Mouse (Mus musculus): ENCODE results near the gene Syne4. TPM values are rescaled to one million over a fixed set of nuclear protein-coding genes. Genes with fewer than 3 reads are reported as not detected.

Syne4 gene
- polyA plus RNA-seq, 1 experiment, result 0.20 TPM

GRCm38 (mm10) chr7:30324300-30324944 is 9.8 kb downstream of the Syne4 start:
- peaks cover 5% of the 10 kb centered on the region for H3K27me3 ChIP-seq (ENCODE audit: control insufficient read depth, insufficient read depth, insufficient read length)
- no peak overlapping the region for H3K4me3 ChIP-seq (ENCODE audit: insufficient read depth, poor library complexity, severe bottlenecking)
- H3K36me3 ChIP-seq (ENCODE audit: control insufficient read depth, insufficient read depth), result no peaks in the 10 kb centered on the region
- TF ChIP-seq CEBPB (IDR thresholded peaks at IDR 0.05; ENCODE audit: low read depth) (no peak), FOSL1 (IDR thresholded peaks at IDR 0.05; ENCODE audit: insufficient read depth, low read length, poor library complexity, severe bottlenecking) (no peak)
- peaks cover 4% of the 10 kb centered on the region for H3K79me2 ChIP-seq (ENCODE audit: control insufficient read depth, insufficient read depth)
- no peaks in the 10 kb centered on the region for H3K79me3 ChIP-seq (ENCODE audit: low read depth)
- no peak overlapping the region for H3ac ChIP-seq (ENCODE audit: control insufficient read depth, insufficient read length, low read depth)

DNA sequence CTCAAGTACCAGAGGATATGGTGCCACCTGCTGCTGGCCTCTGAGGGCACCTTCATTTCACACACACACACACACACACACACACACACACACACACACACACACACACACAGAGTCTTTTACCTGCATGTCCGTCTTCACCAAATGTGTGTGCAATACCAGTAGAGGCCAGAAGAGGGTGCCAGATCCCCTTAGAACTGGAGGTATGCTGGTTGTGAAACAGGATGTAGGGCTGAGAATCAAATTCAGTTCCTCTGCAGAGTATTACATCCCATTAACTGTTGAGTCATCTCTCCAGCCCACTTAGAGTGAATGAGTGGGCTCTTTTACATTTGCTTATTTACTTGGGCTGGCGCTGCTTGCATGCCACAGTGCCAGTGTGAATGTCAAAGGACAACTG is 10.8 kb downstream of the Syne4 start:
- TF ChIP-seq FOSL1 (IDR thresholded peaks at IDR 0.05; ENCODE audit: insufficient read depth, low read length, poor library complexity, severe bottlenecking) (no peak), CTCF (IDR thresholded peaks at IDR 0.05; ENCODE audit: control insufficient read depth, insufficient read depth, insufficient read length) (no peak)
- H3ac ChIP-seq (ENCODE audit: control insufficient read depth, insufficient read length, low read depth), result no peak overlapping the region
- H3K36me3 ChIP-seq (ENCODE audit: control insufficient read depth, insufficient read depth), result no peaks in the 10 kb centered on the region
- peaks cover 5% of the 10 kb centered on the region for H3K27me3 ChIP-seq (ENCODE audit: control insufficient read depth, insufficient read depth, insufficient read length)
- peaks cover 4% of the 10 kb centered on the region for H3K79me2 ChIP-seq (ENCODE audit: control insufficient read depth, insufficient read depth)
- no peaks in the 10 kb centered on the region for H3K79me3 ChIP-seq (ENCODE audit: low read depth)
- no peak overlapping the region for H3K4me3 ChIP-seq (ENCODE audit: insufficient read depth, poor library complexity, severe bottlenecking)

- Histone ChIP-seq H3K27me3 (ENCODE audit: control insufficient read depth, insufficient read depth, insufficient read length) (peaks cover 5% of the 10 kb centered on the region), H3K36me3 (ENCODE audit: control insufficient read depth, insufficient read depth) (no peaks in the 10 kb centered on the region), H3K79me2 (ENCODE audit: control insufficient read depth, insufficient read depth) (peaks cover 4% of the 10 kb centered on the region), H3K79me3 (ENCODE audit: low read depth) (no peaks in the 10 kb centered on the region), H3K4me3 (ENCODE audit: insufficient read depth, poor library complexity, severe bottlenecking) (no peak overlapping the region), H3ac (ENCODE audit: control insufficient read depth, insufficient read length, low read depth) (no peak overlapping the region)
- TF ChIP-seq MAX (IDR thresholded peaks at IDR 0.05), result no peak
These were observed 11.8 kb downstream of the Syne4 start for GRCm38 (mm10) chr7:30326427-30326826.

- no peaks in the 10 kb centered on the region for H3K36me3 ChIP-seq (ENCODE audit: control insufficient read depth, insufficient read depth)
- H3K79me3 ChIP-seq (ENCODE audit: low read depth), result no peaks in the 10 kb centered on the region
- H3ac ChIP-seq (ENCODE audit: control insufficient read depth, insufficient read length, low read depth), result no peak overlapping the region
- H3K79me2 ChIP-seq (ENCODE audit: control insufficient read depth, insufficient read depth), result no peaks in the 10 kb centered on the region
- H3K27me3 ChIP-seq (ENCODE audit: control insufficient read depth, insufficient read depth, insufficient read length), result peaks cover 5% of the 10 kb centered on the region
- H3K4me3 ChIP-seq (ENCODE audit: insufficient read depth, poor library complexity, severe bottlenecking), result no peak overlapping the region
- no peak for TF ChIP-seq CEBPB (IDR thresholded peaks at IDR 0.05; ENCODE audit: low read depth)
- TF ChIP-seq USF1 (IDR thresholded peaks at IDR 0.05; ENCODE audit: low read depth), result no peak
- no peak for TF ChIP-seq CTCF (IDR thresholded peaks at IDR 0.05; ENCODE audit: control insufficient read depth, insufficient read depth, insufficient read length)
- no peak for TF ChIP-seq FOSL1 (IDR thresholded peaks at IDR 0.05; ENCODE audit: insufficient read depth, low read length, poor library complexity, severe bottlenecking)
- no peak for TF ChIP-seq MYOD1 (IDR thresholded peaks at IDR 0.05; ENCODE audit: control insufficient read depth, insufficient read length, low read depth)
- TF ChIP-seq MAX (IDR thresholded peaks at IDR 0.05), result no peak
- TF ChIP-seq MYOG (IDR thresholded peaks at IDR 0.05; ENCODE audit: control insufficient read depth, extremely low read depth, insufficient read length), result no peak
These were observed 12.5 kb downstream of the Syne4 start for GRCm38 (mm10) chr7:30327140-30327539.

DNA sequence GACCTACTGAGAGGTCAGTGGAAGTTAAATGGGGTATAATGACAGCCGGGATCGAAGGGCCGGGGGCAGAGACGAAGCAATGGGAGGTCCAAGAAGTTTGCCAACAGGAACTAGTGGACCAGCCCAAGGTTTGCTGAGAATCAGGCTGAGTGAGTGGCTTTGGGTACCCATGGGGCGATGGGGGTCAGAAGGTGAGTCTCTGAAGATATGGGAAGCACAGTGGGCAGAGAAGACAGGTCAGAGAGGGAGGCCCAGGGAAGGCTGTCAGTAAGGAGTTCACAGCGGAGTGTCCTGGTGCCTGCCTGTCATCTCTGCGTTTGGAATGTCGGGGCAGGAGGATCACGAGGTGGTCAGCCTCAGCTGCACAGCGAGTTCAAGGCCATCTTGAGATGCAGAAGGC is 13.8 kb downstream of the Syne4 start:
- Histone ChIP-seq H3K27me3 (ENCODE audit: control insufficient read depth, insufficient read depth, insufficient read length) (peaks cover 5% of the 10 kb centered on the region), H3K79me2 (ENCODE audit: control insufficient read depth, insufficient read depth) (no peaks in the 10 kb centered on the region), H3K79me3 (ENCODE audit: low read depth) (no peaks in the 10 kb centered on the region), H3ac (ENCODE audit: control insufficient read depth, insufficient read length, low read depth) (no peak overlapping the region), H3K4me3 (ENCODE audit: insufficient read depth, poor library complexity, severe bottlenecking) (no peak overlapping the region), H3K36me3 (ENCODE audit: control insufficient read depth, insufficient read depth) (no peaks in the 10 kb centered on the region)
- TF ChIP-seq CTCF (IDR thresholded peaks at IDR 0.05; ENCODE audit: control insufficient read depth, insufficient read depth, insufficient read length) (no peak), MAX (IDR thresholded peaks at IDR 0.05) (no peak), CEBPB (IDR thresholded peaks at IDR 0.05; ENCODE audit: low read depth) (no peak), FOSL1 (IDR thresholded peaks at IDR 0.05; ENCODE audit: insufficient read depth, low read length, poor library complexity, severe bottlenecking) (no peak), MYOG (IDR thresholded peaks at IDR 0.05; ENCODE audit: control insufficient read depth, extremely low read depth, insufficient read length) (no peak), MYOD1 (IDR thresholded peaks at IDR 0.05; ENCODE audit: control insufficient read depth, insufficient read length, low read depth) (no peak), USF1 (IDR thresholded peaks at IDR 0.05; ENCODE audit: low read depth) (no peak)

DNA sequence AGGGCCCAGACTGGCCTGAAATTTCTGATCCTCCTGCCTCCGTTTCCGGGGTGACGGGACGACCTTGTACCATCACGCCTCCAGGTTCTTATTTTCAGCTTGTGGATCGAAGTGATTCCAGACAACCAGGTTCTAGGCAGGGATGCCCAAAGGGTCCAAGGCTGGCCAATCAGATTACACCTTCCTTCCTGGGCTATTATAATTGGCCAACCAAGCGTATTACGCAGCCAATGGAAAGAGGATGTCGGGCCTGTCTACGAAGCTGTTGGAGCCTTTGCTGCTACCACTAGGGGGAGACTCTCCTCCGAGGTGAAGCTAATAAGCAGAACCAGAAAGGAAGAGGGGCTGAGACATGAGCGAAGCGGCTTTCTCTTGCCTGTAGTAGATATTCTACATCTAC is 17.3 kb downstream of the Syne4 start:
- Histone ChIP-seq H3K27me3 (ENCODE audit: control insufficient read depth, insufficient read depth, insufficient read length) (peaks cover 27% of the 10 kb centered on the region), H3K36me3 (ENCODE audit: control insufficient read depth, insufficient read depth) (no peaks in the 10 kb centered on the region), H3K79me3 (ENCODE audit: low read depth) (no peaks in the 10 kb centered on the region), H3K4me3 (ENCODE audit: insufficient read depth, poor library complexity, severe bottlenecking) (no peak overlapping the region), H3K79me2 (ENCODE audit: control insufficient read depth, insufficient read depth) (no peaks in the 10 kb centered on the region), H3ac (ENCODE audit: control insufficient read depth, insufficient read length, low read depth) (no peak overlapping the region)
- TF ChIP-seq CTCF (IDR thresholded peaks at IDR 0.05; ENCODE audit: control insufficient read depth, insufficient read depth, insufficient read length), result peak; percentile 6
- TF ChIP-seq CEBPB (IDR thresholded peaks at IDR 0.05; ENCODE audit: low read depth), result no peak

Data from C2C12 (cell line).